Mouse (Mus musculus): ENCODE results near the gene Pik3cd. TPM values are rescaled to one million over a fixed set of nuclear protein-coding genes. Genes with fewer than 3 reads are reported as not detected.

Gene Pik3cd
- total RNA-seq, 4 experiments from 2014 or later: 4.7 to 5.8 (median 5.1) TPM

- DNase-seq (ENCODE audit: low spot score): no peak
Measured at GRCm38 (mm10) chr4:149724916-149725470, 22.6 kb upstream of the Pik3cd start.

GRCm38 (mm10) chr4:149723855-149724731 lies 21.7 kb upstream of the Pik3cd start:
- no peak for DNase-seq (ENCODE audit: low spot score)

GRCm38 (mm10) chr4:149723021-149723390 lies 20.6 kb upstream of the Pik3cd start:
- no peak for DNase-seq (ENCODE audit: low spot score)

GRCm38 (mm10) chr4:149722104-149723020 lies 20.0 kb upstream of the Pik3cd start:
- DNase-seq (ENCODE audit: low spot score): no peak

- no peak for DNase-seq (ENCODE audit: low spot score)
Measured at GRCm38 (mm10) chr4:149721163-149721562, 18.8 kb upstream of the Pik3cd start.

- DNase-seq (ENCODE audit: low spot score): no peak
Measured at GRCm38 (mm10) chr4:149719686-149720085, 17.3 kb upstream of the Pik3cd start.

- DNase-seq (ENCODE audit: low spot score): no peak
Measured at GRCm38 (mm10) chr4:149714542-149714941, 12.2 kb upstream of the Pik3cd start.

GRCm38 (mm10) chr4:149711955-149712354 lies 9.6 kb upstream of the Pik3cd start:
- DNase-seq (ENCODE audit: low spot score): no peak

GRCm38 (mm10) chr4:149711485-149711884 lies 9.1 kb upstream of the Pik3cd start:
- DNase-seq (ENCODE audit: low spot score): no peak

GRCm38 (mm10) chr4:149710510-149710909 lies 8.1 kb upstream of the Pik3cd start:
- DNase-seq (ENCODE audit: low spot score): peak; percentile 78

GRCm38 (mm10) chr4:149705941-149706340 lies 3.6 kb upstream of the Pik3cd start:
- DNase-seq (ENCODE audit: low spot score): no peak

GRCm38 (mm10) chr4:149705298-149705697 lies 2.9 kb upstream of the Pik3cd start:
- DNase-seq (ENCODE audit: low spot score): no peak

- DNase-seq (ENCODE audit: low spot score): no peak
Measured at GRCm38 (mm10) chr4:149701426-149702209, 753 bp downstream of the Pik3cd start.

- DNase-seq (ENCODE audit: low spot score): no peak
Measured at GRCm38 (mm10) chr4:149699953-149700352, 2.4 kb downstream of the Pik3cd start.

- peak; percentile 50 for DNase-seq (ENCODE audit: low spot score)
Measured at GRCm38 (mm10) chr4:149698197-149698821, 4.1 kb downstream of the Pik3cd start.

- no peak for DNase-seq (ENCODE audit: low spot score)
Measured at GRCm38 (mm10) chr4:149697506-149698196, 4.7 kb downstream of the Pik3cd start.

- no peak for DNase-seq (ENCODE audit: low spot score)
Measured at GRCm38 (mm10) chr4:149696189-149696971, 6.0 kb downstream of the Pik3cd start.

- no peak for DNase-seq (ENCODE audit: low spot score)
Measured at GRCm38 (mm10) chr4:149691368-149691767, 11.0 kb downstream of the Pik3cd start.

GRCm38 (mm10) chr4:149690828-149691280 lies 11.5 kb downstream of the Pik3cd start:
- DNase-seq (ENCODE audit: low spot score): no peak
